Mouse (Mus musculus): ENCODE results near the gene Cfap65. TPM values are rescaled to one million over a fixed set of nuclear protein-coding genes. Genes with fewer than 3 reads are reported as not detected.

Cfap65 gene
- polyA plus RNA-seq, 1 experiment, result 0.09 TPM

GRCm38 (mm10) chr1:74884196-74885141, 50.9 kb downstream of the Cfap65 start:
- no peak for DNase-seq (ENCODE audit: low read depth, low spot score)

DNA sequence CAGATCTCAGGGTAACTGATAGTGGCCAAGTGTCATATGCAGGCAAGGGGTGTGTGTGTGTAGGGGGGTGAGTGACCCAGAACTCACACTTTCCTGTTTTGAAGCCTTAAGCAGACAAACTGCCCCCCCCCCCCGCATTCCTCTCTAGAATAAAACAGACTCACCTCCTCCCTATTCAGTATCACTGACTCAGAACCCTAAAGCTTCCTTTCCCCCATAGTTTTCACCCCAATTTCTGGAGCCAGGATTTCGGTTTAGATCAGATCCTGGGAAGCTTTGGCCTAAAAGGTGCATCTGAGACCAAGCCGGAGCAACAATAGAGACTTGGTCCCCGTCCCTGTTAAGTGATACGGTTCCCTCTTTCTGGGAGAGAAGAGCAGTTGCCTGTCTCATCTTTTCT, 52.0 kb downstream of the Cfap65 start:
- no peak for DNase-seq (ENCODE audit: low read depth, low spot score)
- 22% methylated on average over 5 of the region's 5 CpGs for WGBS

More at GRCm38 (mm10) chr1:74884196-74885141, 50.9 kb downstream of the Cfap65 start:
- 3% methylated on average over 57 of the region's 57 CpGs for WGBS

DNA sequence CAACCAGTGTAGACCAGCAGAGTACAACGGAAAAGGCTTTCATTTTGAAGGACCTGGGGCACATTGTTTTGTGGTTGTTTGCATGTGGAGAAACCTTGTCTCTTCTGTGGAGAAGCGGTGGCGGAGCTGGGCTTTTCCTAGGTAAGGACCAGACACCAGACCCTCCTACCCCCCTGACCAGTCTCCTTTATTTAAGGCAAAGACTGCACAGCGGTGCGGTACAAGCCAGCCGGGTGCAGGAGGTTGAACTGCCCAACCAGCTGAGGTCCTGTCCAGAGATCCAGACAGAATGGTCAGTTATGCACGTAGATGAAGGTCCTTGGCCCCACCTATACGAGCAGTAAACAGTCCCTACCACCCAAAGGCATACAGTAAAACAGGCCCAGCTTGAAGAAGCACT, 52.6 kb downstream of the Cfap65 start:
- DNase-seq (ENCODE audit: low read depth, low spot score), result no peak
- WGBS, result 7% methylated on average over 8 of the region's 8 CpGs

DNA sequence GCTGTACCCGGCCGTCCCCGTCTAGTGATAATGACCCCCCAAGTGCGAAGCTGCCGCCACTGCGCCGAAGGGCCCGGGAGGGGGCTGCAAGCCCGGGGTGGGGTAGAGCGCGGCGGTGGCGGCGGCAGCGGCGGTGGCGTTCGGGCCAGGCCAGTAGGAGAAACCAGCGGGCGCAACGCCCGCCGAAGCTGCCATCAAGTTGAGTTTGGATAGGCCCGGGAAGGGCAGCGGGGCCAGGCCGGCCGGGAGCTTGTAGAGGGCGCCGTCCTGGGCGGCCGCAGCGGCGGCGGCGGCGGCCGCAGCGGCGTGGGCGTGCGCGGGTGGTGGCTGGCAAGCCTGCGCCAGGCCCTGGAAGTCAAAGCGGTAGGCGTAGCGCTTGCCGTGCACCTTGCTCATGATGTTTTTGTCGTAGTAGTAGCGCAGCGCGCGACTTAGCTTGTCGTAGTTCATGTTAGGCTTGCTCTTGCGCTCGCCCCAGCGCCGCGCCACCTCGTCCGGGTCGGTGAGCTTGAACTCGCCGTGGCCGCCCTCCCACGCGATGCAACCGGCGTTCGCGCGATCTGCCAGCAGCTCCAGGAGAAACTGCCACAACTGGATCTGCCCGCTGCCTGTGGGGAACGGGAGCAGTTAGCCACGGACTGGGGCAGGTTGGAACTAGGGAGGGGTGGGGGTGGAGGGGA, 53.2 kb downstream of the Cfap65 start:
- under 1% methylated on average over 74 of the region's 74 CpGs for WGBS
- no peak for DNase-seq (ENCODE audit: low read depth, low spot score)

DNA sequence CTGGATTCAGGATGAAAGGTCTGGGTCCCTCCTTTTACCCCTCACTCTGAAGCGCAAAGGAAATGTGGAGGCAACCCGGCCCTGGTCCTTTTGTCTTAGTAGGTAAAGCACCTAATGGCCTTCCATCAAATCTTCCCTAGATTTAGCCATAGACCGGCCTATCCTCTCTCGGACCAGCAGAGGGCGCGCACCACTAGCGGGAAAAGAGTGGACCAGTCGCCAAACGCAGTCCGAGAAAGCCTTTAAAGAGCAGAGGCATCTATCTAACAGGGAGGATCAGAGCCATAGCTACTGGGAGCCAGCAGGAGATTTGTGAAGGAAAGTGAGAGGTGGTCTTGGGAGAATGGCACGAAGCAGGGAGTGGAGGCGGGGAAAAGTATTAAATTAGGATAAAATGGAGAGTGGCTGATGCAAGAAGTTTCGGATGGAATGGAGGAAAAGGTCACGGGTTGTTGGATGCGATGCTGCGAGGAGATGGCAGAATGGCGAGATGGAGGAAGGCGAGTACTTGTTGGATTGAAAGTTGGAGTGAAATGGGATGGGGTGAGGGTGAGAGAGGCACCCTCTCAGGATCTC, 54.5 kb downstream of the Cfap65 start:
- WGBS, result 3% methylated on average over 18 of the region's 18 CpGs
- DNase-seq (ENCODE audit: low read depth, low spot score), result peak; percentile 45

GRCm38 (mm10) chr1:74877199-74877598, 58.2 kb downstream of the Cfap65 start:
- no peak for DNase-seq (ENCODE audit: low read depth, low spot score)
- WGBS, result 29% methylated on average over 3 of the region's 3 CpGs

GRCm38 (mm10) chr1:74872218-74872617, 63.2 kb downstream of the Cfap65 start:
- 54% methylated on average over 2 of the region's 2 CpGs for WGBS
- no peak for DNase-seq (ENCODE audit: low read depth, low spot score)

- DNase-seq (ENCODE audit: low read depth, low spot score), result no peak
Observed at GRCm38 (mm10) chr1:74861783-74862182, 73.6 kb downstream of the Cfap65 start.

DNA sequence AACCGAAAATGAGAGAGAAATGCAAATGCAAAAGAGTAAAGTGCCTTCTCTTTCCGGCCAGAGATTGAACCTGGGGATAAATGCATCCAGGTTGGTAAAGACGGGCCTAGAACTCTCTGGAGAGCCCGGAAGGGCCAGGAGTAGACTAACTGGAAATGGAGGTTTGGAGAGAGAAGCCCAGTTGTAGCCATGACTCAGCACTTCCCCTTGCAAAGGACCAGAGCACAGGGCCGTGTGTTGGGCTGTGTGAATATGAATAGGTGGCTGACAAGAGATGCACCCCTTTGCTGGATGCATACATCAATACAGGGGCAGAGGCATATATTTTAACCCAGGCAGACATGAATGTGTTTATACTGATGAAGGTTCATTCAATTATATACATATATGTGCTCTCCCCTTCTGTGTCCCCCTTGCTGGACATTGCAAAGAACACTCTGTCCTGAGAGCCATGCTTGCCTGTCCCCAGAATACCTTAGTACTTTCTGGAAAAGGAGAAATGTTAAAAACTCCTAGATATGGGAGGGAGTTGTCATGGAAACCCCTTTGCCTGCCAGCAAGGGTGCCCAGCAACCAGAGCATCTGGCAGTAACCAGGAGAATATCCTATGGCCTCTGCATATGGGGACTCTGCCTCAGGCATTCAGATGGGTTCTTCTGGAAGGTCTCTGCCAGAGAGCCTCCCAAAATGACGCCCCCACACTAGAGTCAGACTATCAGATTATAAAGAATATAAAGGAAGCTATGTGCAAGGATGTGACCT, 76.0 kb downstream of the Cfap65 start:
- WGBS, result 42% methylated on average over 6 of the region's 6 CpGs
- no peak for DNase-seq (ENCODE audit: low read depth, low spot score)

DNA sequence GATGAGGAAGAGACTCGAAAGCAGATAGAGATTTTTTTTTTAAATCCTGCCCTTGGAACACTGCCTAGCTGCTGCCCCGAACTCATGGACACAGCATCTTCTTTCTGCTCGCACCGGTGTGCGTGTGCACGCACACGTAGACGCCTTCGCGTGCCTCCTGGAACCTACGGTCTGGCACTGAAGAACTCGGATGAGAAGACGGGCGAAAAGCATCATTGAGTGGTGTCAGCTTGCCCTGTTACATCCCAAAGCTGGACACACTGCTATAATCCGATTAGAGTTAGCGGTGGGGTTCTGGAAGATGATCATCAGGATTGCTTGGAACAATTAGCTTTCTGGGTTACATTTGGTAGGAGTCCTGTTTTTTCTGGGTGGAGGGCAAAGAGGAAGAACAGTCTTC, 76.6 kb downstream of the Cfap65 start:
- no peak for DNase-seq (ENCODE audit: low read depth, low spot score)
- 11% methylated on average over 16 of the region's 16 CpGs for WGBS

DNA sequence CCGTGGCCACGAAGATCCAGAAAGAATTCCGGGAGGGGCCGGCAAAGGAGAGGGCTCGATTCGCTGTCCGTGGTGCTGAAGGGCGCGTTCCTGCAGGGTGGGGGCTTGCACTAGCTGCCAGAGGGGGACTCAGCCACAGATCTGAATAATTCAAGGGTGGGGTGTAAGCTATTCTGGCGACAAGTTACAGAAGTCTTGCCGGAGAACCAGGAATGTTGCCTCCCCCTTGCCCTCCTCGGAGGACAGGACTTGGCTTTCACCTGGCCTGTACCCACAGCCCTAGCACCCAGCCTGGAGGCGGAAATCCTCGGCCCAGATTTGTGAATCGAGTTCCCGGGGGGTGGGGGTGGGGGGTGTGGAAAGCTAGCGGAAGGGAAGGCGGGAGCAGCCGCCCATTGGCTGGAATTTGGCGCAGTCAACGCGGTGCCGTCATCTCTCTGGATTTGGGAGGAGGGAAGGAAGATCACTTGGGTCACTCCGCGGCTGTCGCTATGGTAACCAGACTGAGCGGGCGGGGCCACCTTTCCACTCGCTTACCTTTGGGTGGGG, 77.2 kb downstream of the Cfap65 start:
- WGBS, result under 1% methylated on average over 29 of the region's 29 CpGs
- DNase-seq (ENCODE audit: low read depth, low spot score), result no peak

GRCm38 (mm10) chr1:74857677-74858076, 77.7 kb downstream of the Cfap65 start:
- DNase-seq (ENCODE audit: low read depth, low spot score), result no peak
- 14% methylated on average over 4 of the region's 4 CpGs for WGBS

DNA sequence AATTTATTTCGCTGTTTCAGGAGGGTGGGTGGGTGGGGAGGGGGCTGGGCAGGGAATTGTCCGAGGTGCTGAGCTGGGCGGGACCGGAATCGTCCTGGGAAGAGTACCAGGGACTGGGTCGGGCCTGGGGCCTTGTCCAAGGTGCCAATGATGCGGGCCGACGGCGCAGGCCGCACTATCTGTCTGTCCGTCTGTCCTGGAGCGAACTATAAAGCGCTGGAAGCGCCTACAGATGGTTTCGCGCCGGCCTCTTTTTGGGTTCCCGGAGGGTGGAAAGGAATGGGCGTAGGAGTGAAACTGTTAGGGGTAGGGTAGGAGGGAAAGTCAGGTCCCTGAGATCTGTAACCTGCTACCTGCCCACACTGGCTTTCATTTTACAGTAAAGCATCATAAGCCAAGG, 78.2 kb downstream of the Cfap65 start:
- DNase-seq (ENCODE audit: low read depth, low spot score), result no peak
- WGBS, result 8% methylated on average over 20 of the region's 20 CpGs

DNA sequence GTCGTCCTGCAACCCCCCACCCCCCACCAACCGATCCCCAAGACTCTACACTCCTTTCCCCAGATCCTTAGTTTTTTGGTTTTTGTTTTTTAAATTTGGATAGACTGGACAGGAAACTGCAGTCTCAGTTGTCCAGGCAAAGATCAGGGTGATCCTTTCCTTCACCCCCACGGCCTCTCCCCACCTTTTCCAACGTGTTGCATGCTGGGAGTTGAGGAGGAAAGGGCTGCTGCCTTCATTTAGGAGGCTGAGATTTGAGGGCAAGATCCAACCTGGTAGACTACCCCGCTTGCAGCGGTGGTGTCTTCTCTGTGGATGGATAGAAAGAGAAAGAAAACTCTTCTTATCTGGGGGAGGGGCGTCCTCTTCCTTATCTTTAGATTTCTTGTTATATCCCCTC, 78.6 kb downstream of the Cfap65 start:
- WGBS, result 7% methylated on average over 7 of the region's 7 CpGs
- DNase-seq (ENCODE audit: low read depth, low spot score), result no peak

DNA sequence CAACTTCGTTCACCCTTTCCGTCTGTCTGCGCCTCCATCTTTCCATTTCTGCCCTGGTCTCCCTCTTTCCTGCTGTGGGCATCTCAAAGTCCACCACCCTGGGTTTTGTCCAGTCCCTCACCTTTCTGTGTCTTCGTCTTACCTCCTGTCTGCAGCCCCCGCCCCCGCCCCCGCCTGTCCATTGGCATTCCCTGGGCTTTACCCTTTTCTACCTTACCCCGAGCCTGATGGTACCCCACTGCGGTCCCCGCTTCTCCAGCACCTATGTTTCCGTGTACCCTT, 79.0 kb downstream of the Cfap65 start:
- DNase-seq (ENCODE audit: low read depth, low spot score), result no peak
- WGBS, result 6% methylated on average over 11 of the region's 11 CpGs

- no peak for DNase-seq (ENCODE audit: low read depth, low spot score)
Observed at GRCm38 (mm10) chr1:74855651-74856438, 79.6 kb downstream of the Cfap65 start.

GRCm38 (mm10) chr1:74855156-74855555, 80.2 kb downstream of the Cfap65 start:
- DNase-seq (ENCODE audit: low read depth, low spot score), result no peak
- 1% methylated on average over 47 of the region's 48 CpGs for WGBS

More at GRCm38 (mm10) chr1:74855651-74856438, 79.6 kb downstream of the Cfap65 start:
- 1% methylated on average over 73 of the region's 74 CpGs for WGBS

DNA sequence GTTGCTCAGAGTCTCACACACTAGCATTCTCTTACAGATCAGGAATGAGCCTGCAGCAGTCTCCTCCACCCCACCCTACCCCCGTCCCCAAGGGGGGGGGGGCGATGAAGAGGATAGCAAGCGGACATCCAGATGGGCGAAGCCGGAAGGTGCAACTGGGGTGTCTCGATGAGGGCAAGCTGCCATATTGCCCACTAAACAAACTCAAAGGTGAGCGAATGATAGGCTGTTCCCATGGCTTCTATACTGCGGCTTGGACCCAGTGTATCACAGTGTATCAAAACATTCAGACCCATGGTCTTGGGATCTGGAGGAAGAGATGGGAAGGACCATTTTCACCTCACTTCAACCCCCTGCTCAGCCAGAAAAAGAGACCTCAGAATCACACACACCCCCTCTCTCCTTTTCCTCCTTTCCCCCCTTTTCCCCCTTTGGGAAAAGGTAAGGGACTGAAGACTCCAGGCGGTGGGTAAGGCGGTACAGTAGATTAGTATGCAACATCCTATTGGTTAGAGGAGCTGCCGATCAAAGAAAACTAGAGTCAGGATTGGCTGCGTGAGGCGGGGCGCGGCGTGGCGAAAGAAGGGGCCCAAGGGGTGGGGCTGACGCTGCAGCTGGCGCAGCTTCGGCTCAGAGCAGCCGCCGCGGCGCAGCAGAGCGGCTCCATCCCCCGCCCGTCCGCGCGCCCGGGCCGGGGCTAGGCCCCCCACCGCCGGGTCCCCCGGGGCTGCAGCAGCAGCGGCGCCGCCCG, 80.9 kb downstream of the Cfap65 start, which contains the start of gene Cdk5r2:
Gene Cdk5r2, plus strand, starts transcription at position 629 of the 751 bp plus-strand sequence.
- 5% methylated on average over 39 of the region's 39 CpGs for WGBS
- peak; percentile 24 for DNase-seq (ENCODE audit: low read depth, low spot score)
